Mouse (Mus musculus) embryonic facial prominence, embryonic 15.5 days (tissue): ENCODE results near the gene Plk1. TPM values are rescaled to one million over a fixed set of nuclear protein-coding genes. Genes with fewer than 3 reads are reported as not detected.
A peak's percentile ranks its signal among the peaks of the same experiment; 100 is the strongest.

Source experiments
- ATAC-seq: fragments of 200-750 bp; cut with Nextera tagmentation; 2 replicates; pipeline ENCODE4 v1.8.0; 2017; ENCODE audit warnings: low read depth, moderate TSS enrichment; ENCODE audit not compliant: insufficient number of reproducible peaks, low FRiP score, low TSS enrichment
- H3K27ac ChIP-seq: fragments of 300-500 bp; sonication (generic); replicated peaks from 2 replicates; pipeline ENCODE4 v1.5.1; 2015; ENCODE audit warnings: mild to moderate bottlenecking, inconsistent platforms
- H3K27me3 ChIP-seq: fragments of 300-500 bp; sonication (generic); 2 replicates; pipeline ENCODE4 v1.6.1; 2015; ENCODE audit warnings: inconsistent platforms
- H3K36me3 ChIP-seq: fragments of 300-500 bp; sonication (generic); 2 replicates; pipeline ENCODE4 v1.6.1; 2015; ENCODE audit warnings: mild to moderate bottlenecking, inconsistent platforms
- H3K4me1 ChIP-seq: fragments of 300-500 bp; sonication (generic); 2 replicates; pipeline ENCODE4 v1.6.1; 2015; ENCODE audit warnings: inconsistent platforms
- H3K4me2 ChIP-seq: fragments of 300-500 bp; sonication (generic); replicated peaks from 2 replicates; pipeline ENCODE4 v1.6.1; 2015; ENCODE audit warnings: mild to moderate bottlenecking, inconsistent platforms
- H3K4me3 ChIP-seq: fragments of 300-500 bp; sonication (generic); replicated peaks from 2 replicates; pipeline ENCODE4 v1.5.1; 2015; ENCODE audit warnings: mild to moderate bottlenecking, inconsistent platforms
- H3K9ac ChIP-seq: fragments of 300-500 bp; sonication (generic); 2 replicates; pipeline ENCODE4 v1.6.1; 2015; ENCODE audit warnings: inconsistent platforms
- H3K9me3 ChIP-seq: fragments of 300-500 bp; sonication (generic); replicated peaks from 2 replicates; pipeline ENCODE4 v1.6.1; 2016; ENCODE audit warnings: inconsistent platforms
- WGBS: fragments of 180-500 bp; shearing (Covaris S2); methylation state at CpG from one replicate; pipeline ENCODE4 v1.1.7; 2015; 5-methylcytosine and 5-hydroxymethylcytosine counted together
- polyA plus RNA-seq: library from polyadenylated mRNA; unstranded; fragments of >200 nt; fragmentation: Nextera tagmentation; extraction: Ambion mirVana; gene quantifications from 2 replicates; pipeline ENCODE4 v1.2.1, GENCODE M21; 2015

Plk1 gene
- polyA plus RNA-seq, result 87.2 and 87.3 TPM in 2 replicates

- Histone ChIP-seq H3K9me3 (no peaks in the 10 kb centered on the region), H3K4me1 (peaks cover 43% of the 10 kb centered on the region), H3K36me3 (peaks cover 16% of the 10 kb centered on the region), H3K4me3 (peak within 1 kb of the TSS; percentile 78), H3K4me2 (peak within 1 kb of the TSS; percentile 92), H3K27me3 (no peaks in the 10 kb centered on the region), H3K27ac (peak within 1 kb of the TSS; percentile 87), H3K9ac (peak within 1 kb of the TSS; percentile 62)
- ATAC-seq, result peak; percentile 89
- under 1% methylated on average over 63 of the region's 63 CpGs for WGBS
These were observed at the start of gene Plk1 for GRCm38 (mm10) chr7:122158915-122159902. TSS of gene Plk1 (plus strand) at chr7:122159439.

GRCm38 (mm10) chr7:122123518-122123917, 35.7 kb upstream of the Plk1 start:
- Histone ChIP-seq H3K9me3 (no peaks in the 10 kb centered on the region), H3K9ac (no peak overlapping the region), H3K27me3 (no peaks in the 10 kb centered on the region), H3K4me1 (no peaks in the 10 kb centered on the region), H3K36me3 (peaks cover 62% of the 10 kb centered on the region), H3K4me2 (no peak overlapping the region), H3K4me3 (no peak overlapping the region), H3K27ac (no peak overlapping the region)
- ATAC-seq, result no peak
- 81% methylated on average over 4 of the region's 4 CpGs for WGBS

GRCm38 (mm10) chr7:122125636-122126035, 33.6 kb upstream of the Plk1 start:
- ATAC-seq, result no peak
- peaks cover 51% of the 10 kb centered on the region for H3K36me3 ChIP-seq
- H3K27ac ChIP-seq, result no peak overlapping the region
- H3K27me3 ChIP-seq, result no peaks in the 10 kb centered on the region
- no peaks in the 10 kb centered on the region for H3K4me1 ChIP-seq
- H3K9me3 ChIP-seq, result no peaks in the 10 kb centered on the region
- no peak overlapping the region for H3K4me2 ChIP-seq
- no peak overlapping the region for H3K4me3 ChIP-seq
- 68% methylated on average over 8 of the region's 8 CpGs for WGBS
- no peak overlapping the region for H3K9ac ChIP-seq

GRCm38 (mm10) chr7:122126946-122127345, 32.3 kb upstream of the Plk1 start:
- Histone ChIP-seq H3K4me3 (no peak overlapping the region), H3K27ac (no peak overlapping the region), H3K4me2 (no peak overlapping the region), H3K9ac (no peak overlapping the region), H3K36me3 (peaks cover 47% of the 10 kb centered on the region), H3K9me3 (no peaks in the 10 kb centered on the region), H3K27me3 (no peaks in the 10 kb centered on the region), H3K4me1 (no peaks in the 10 kb centered on the region)
- ATAC-seq, result no peak
- WGBS, result 91% methylated on average over 11 of the region's 11 CpGs

- H3K4me2 ChIP-seq, result peak overlapping the region; percentile 68
- H3K36me3 ChIP-seq, result peaks cover 37% of the 10 kb centered on the region
- H3K4me1 ChIP-seq, result 0 out of 2 replicates have a peak, but pooled peaks cover 10% of the 10 kb centered on the region
- peak overlapping the region; percentile 76 for H3K4me3 ChIP-seq
- ATAC-seq, result no peak
- H3K27me3 ChIP-seq, result no peaks in the 10 kb centered on the region
- H3K9me3 ChIP-seq, result no peaks in the 10 kb centered on the region
- H3K9ac ChIP-seq, result no peak overlapping the region
- H3K27ac ChIP-seq, result no peak overlapping the region
These were observed 27.4 kb upstream of the Plk1 start for GRCm38 (mm10) chr7:122131834-122132233.

- Histone ChIP-seq H3K4me3 (peak within 1 kb of the TSS; percentile 76), H3K4me2 (peak within 1 kb of the TSS; percentile 68), H3K9ac (peak within 1 kb of the TSS; percentile 77), H3K9me3 (no peaks in the 10 kb centered on the region), H3K27me3 (no peaks in the 10 kb centered on the region), H3K27ac (peak within 1 kb of the TSS; percentile 80), H3K4me1 (0 out of 2 replicates have a peak, but pooled peaks cover 10% of the 10 kb centered on the region), H3K36me3 (peaks cover 36% of the 10 kb centered on the region)
- ATAC-seq, result peak; percentile 95
- under 1% methylated on average over 54 of the region's 54 CpGs for WGBS
These were observed 26.5 kb upstream of the Plk1 start, which contains the start of the genes Palb2 and Dctn5 for GRCm38 (mm10) chr7:122132497-122133337. TSS of gene Palb2 (minus strand) at chr7:122132985. TSS of gene Dctn5 (plus strand) at chr7:122133041.

GRCm38 (mm10) chr7:122133338-122133625, 26.0 kb upstream of the Plk1 start:
- Histone ChIP-seq H3K36me3 (peaks cover 34% of the 10 kb centered on the region), H3K27ac (peak overlapping the region; percentile 80; the same call in 1 of the 2 replicates), H3K27me3 (no peaks in the 10 kb centered on the region), H3K9ac (peak overlapping the region; percentile 77), H3K9me3 (no peaks in the 10 kb centered on the region), H3K4me1 (0 out of 2 replicates have a peak, but pooled peaks cover 10% of the 10 kb centered on the region), H3K4me3 (peak overlapping the region; percentile 76), H3K4me2 (peak overlapping the region; percentile 50)
- 15% methylated on average over 8 of the region's 8 CpGs for WGBS
- ATAC-seq, result 0 out of 2 replicates have a peak, but pooled peaks have one; percentile 20

- H3K4me2 ChIP-seq, result no peak overlapping the region
- H3K27me3 ChIP-seq, result no peaks in the 10 kb centered on the region
- H3K9me3 ChIP-seq, result no peaks in the 10 kb centered on the region
- no peak for ATAC-seq
- H3K36me3 ChIP-seq, result peaks cover 51% of the 10 kb centered on the region
- 0 out of 2 replicates have a peak, but pooled peaks cover 10% of the 10 kb centered on the region for H3K4me1 ChIP-seq
- WGBS, result 74% methylated on average over 10 of the region's 10 CpGs
- H3K9ac ChIP-seq, result no peak overlapping the region
- no peak overlapping the region for H3K4me3 ChIP-seq
- H3K27ac ChIP-seq, result no peak overlapping the region
These were observed 24.2 kb upstream of the Plk1 start for GRCm38 (mm10) chr7:122135070-122135469.

GRCm38 (mm10) chr7:122137071-122137470, 22.2 kb upstream of the Plk1 start:
- Histone ChIP-seq H3K9me3 (no peaks in the 10 kb centered on the region), H3K9ac (no peak overlapping the region), H3K27me3 (no peaks in the 10 kb centered on the region), H3K4me3 (no peak overlapping the region), H3K4me1 (0 out of 2 replicates have a peak, but pooled peaks cover 9% of the 10 kb centered on the region), H3K36me3 (peaks cover 70% of the 10 kb centered on the region), H3K4me2 (no peak overlapping the region), H3K27ac (no peak overlapping the region)
- ATAC-seq, result no peak

GRCm38 (mm10) chr7:122138190-122138589, 21.0 kb upstream of the Plk1 start:
- H3K9me3 ChIP-seq, result no peaks in the 10 kb centered on the region
- 0 out of 2 replicates have a peak, but pooled peaks cover 7% of the 10 kb centered on the region for H3K4me1 ChIP-seq
- no peaks in the 10 kb centered on the region for H3K27me3 ChIP-seq
- no peak overlapping the region for H3K4me3 ChIP-seq
- peaks cover 79% of the 10 kb centered on the region for H3K36me3 ChIP-seq
- H3K27ac ChIP-seq, result no peak overlapping the region
- H3K4me2 ChIP-seq, result no peak overlapping the region
- 91% methylated on average over 5 of the region's 5 CpGs for WGBS
- no peak for ATAC-seq
- no peak overlapping the region for H3K9ac ChIP-seq

- ATAC-seq, result no peak
- H3K27ac ChIP-seq, result no peak overlapping the region
- no peak overlapping the region for H3K9ac ChIP-seq
- H3K4me1 ChIP-seq, result no peaks in the 10 kb centered on the region
- peaks cover 91% of the 10 kb centered on the region for H3K36me3 ChIP-seq
- no peaks in the 10 kb centered on the region for H3K27me3 ChIP-seq
- no peaks in the 10 kb centered on the region for H3K9me3 ChIP-seq
- H3K4me2 ChIP-seq, result no peak overlapping the region
- no peak overlapping the region for H3K4me3 ChIP-seq
These were observed 18.2 kb upstream of the Plk1 start for GRCm38 (mm10) chr7:122140991-122141390.
